In genomic region chr11:120964195-120965157, GRCm38 (mm10) we compare ENCODE assay signal across 17 mouse cellular contexts. TPM values are rescaled to one million over a fixed set of nuclear protein-coding genes. Genes with fewer than 3 reads are reported as not detected.
DNase-seq lines count a peak whose midpoint lies in the region; ATAC-seq and TF ChIP-seq lines count a peak whose summit lies in the region.
"Had no signal": no experiment of that assay in that cellular context is flagged by ENCODE, and none has a peak within 500 bp of the region (broad histone marks: within the 10 kb centered on the region; RNA-seq: fewer than 3 reads in every experiment).

No protein-coding gene starts in this region.

- no peak for TF ChIP-seq EP300 in stomach, postnatal 0 days (optimal IDR thresholded peaks at IDR 0.05)

- DNase-seq in heart, postnatal 25 days (ENCODE audit: low spot score) = no peak
- peak; percentile 47 for DNase-seq in left cerebral cortex, postnatal 4 days
- DNase-seq in left cerebral cortex, adult 8-10 months (ENCODE audit: low spot score in 2 of 2) = no peak
- DNase-seq in stomach, postnatal 0 days (ENCODE audit: low spot score) = no peak
- peak; percentile 64 for DNase-seq in retina, postnatal 1 day
- no peak for DNase-seq in ovary, postnatal 14 days (ENCODE audit: low spot score)
- DNase-seq: B cell, adult 2 months; embryo, embryonic 11 days; kidney, adult 2 months; right cerebral cortex, postnatal 14 days; thymus, postnatal 14 days had no signal

- no peak overlapping the region for H3K4me3 ChIP-seq in heart, embryonic 12.5 days
- H3K4me3 ChIP-seq in stomach, embryonic 16.5 days (replicated peaks; ENCODE audit: low read length) = no peak overlapping the region
- no peak overlapping the region for H3K4me3 ChIP-seq in stomach, postnatal 0 days (ENCODE audit: low read depth, low read length)
- H3K4me3 ChIP-seq: forebrain, embryonic 13.5 days; liver, embryonic 15.5 days; midbrain, embryonic 15.5 days; stomach, embryonic 15.5 days had no signal

- no peaks in the 10 kb centered on the region for H3K9me3 ChIP-seq in heart, embryonic 12.5 days (replicated peaks)
- no peaks in the 10 kb centered on the region for H3K9me3 ChIP-seq in stomach, embryonic 16.5 days (replicated peaks; ENCODE audit: control insufficient read depth, low read length)
- H3K9me3 ChIP-seq in stomach, postnatal 0 days (ENCODE audit: control insufficient read depth, low read length) = no peaks in the 10 kb centered on the region
- H3K9me3 ChIP-seq: forebrain, embryonic 13.5 days; liver, embryonic 15.5 days; midbrain, embryonic 15.5 days; stomach, embryonic 15.5 days had no signal

- peaks cover 98% of the 10 kb centered on the region for H3K36me3 ChIP-seq in heart, embryonic 12.5 days
- peaks cover 37% of the 10 kb centered on the region for H3K36me3 ChIP-seq in stomach, embryonic 16.5 days (ENCODE audit: control insufficient read depth, insufficient read depth, low read length)
- peaks cover 55% of the 10 kb centered on the region for H3K36me3 ChIP-seq in stomach, postnatal 0 days (ENCODE audit: control insufficient read depth, insufficient read depth, low read length)

- H3K27me3 ChIP-seq in heart, embryonic 12.5 days (replicated peaks) = no peaks in the 10 kb centered on the region
- H3K27me3 ChIP-seq in stomach, embryonic 16.5 days (ENCODE audit: control insufficient read depth, insufficient read depth, low read length) = no peaks in the 10 kb centered on the region
- H3K27me3 ChIP-seq in stomach, postnatal 0 days (ENCODE audit: control insufficient read depth, insufficient read depth, low read length) = no peaks in the 10 kb centered on the region
- H3K27me3 ChIP-seq: forebrain, embryonic 13.5 days; liver, embryonic 15.5 days; midbrain, embryonic 15.5 days; stomach, embryonic 15.5 days had no signal

- H3K9ac ChIP-seq in heart, embryonic 12.5 days = 0 out of 2 replicates have a peak overlapping the region, but pooled peaks have one; percentile 8
- H3K9ac ChIP-seq in stomach, embryonic 16.5 days (ENCODE audit: low read length) = no peak overlapping the region
- no peak overlapping the region for H3K9ac ChIP-seq in stomach, postnatal 0 days (ENCODE audit: low read length)
- H3K9ac ChIP-seq: forebrain, embryonic 13.5 days; liver, embryonic 15.5 days; midbrain, embryonic 15.5 days; stomach, embryonic 15.5 days had no signal

- no peak for TF ChIP-seq CTCF in stomach, postnatal 0 days (IDR thresholded peaks at IDR 0.05; ENCODE audit: low read depth)

- intact Hi-C loops in heart, postnatal 25 days (cut with DNase I) = no loop called here
- intact Hi-C loops in left cerebral cortex, postnatal 4 days (cut with DNase I) = no loop called here

- WGBS in heart, embryonic 12.5 days = 81% methylated on average over 10 of the region's 10 CpGs
- WGBS in stomach, embryonic 16.5 days = 77% methylated on average over 10 of the region's 10 CpGs
- 75% methylated on average over 10 of the region's 10 CpGs for WGBS in stomach, postnatal 0 days

- H3K27ac ChIP-seq in heart, embryonic 12.5 days (ENCODE audit: poor library complexity, severe bottlenecking) = no peak overlapping the region
- H3K27ac ChIP-seq in stomach, embryonic 16.5 days (ENCODE audit: low read length) = no peak overlapping the region
- H3K27ac ChIP-seq in stomach, postnatal 0 days (replicated peaks) = no peak overlapping the region
- H3K27ac ChIP-seq: forebrain, embryonic 13.5 days; liver, embryonic 15.5 days; midbrain, embryonic 15.5 days; stomach, embryonic 15.5 days had no signal

- ATAC-seq in heart, embryonic 12.5 days (ENCODE audit: insufficient number of reproducible peaks, low FRiP score) = no peak
- peak; percentile 28; the same call in 1 of the 2 replicates for ATAC-seq in stomach, embryonic 16.5 days (ENCODE audit: insufficient read depth, low FRiP score)
- ATAC-seq in stomach, postnatal 0 days (ENCODE audit: low FRiP score, low TSS enrichment) = no peak
- ATAC-seq: forebrain, embryonic 13.5 days; midbrain, embryonic 15.5 days had no signal

- peaks cover 52% of the 10 kb centered on the region for H3K4me1 ChIP-seq in heart, embryonic 12.5 days (replicated peaks)
- H3K4me1 ChIP-seq in stomach, embryonic 16.5 days (ENCODE audit: control insufficient read depth, insufficient read depth, low read length) = no peaks in the 10 kb centered on the region
- no peaks in the 10 kb centered on the region for H3K4me1 ChIP-seq in stomach, postnatal 0 days (replicated peaks; ENCODE audit: control insufficient read depth, insufficient read depth)
- H3K4me1 ChIP-seq: midbrain, embryonic 15.5 days had no signal

- no peak overlapping the region for H3K4me2 ChIP-seq in heart, embryonic 12.5 days
- no peak overlapping the region for H3K4me2 ChIP-seq in stomach, embryonic 16.5 days (ENCODE audit: low read depth, low read length)
- no peak overlapping the region for H3K4me2 ChIP-seq in stomach, postnatal 0 days (replicated peaks; ENCODE audit: low read depth)
- H3K4me2 ChIP-seq: forebrain, embryonic 13.5 days; liver, embryonic 15.5 days; midbrain, embryonic 15.5 days; stomach, embryonic 15.5 days had no signal

RNA-seq across cellular contexts. Expression of gene Slc16a3, which starts 16.2 kb away (rescaled TPM):
- 289 and 290 TPM in 2 replicates for polyA plus RNA-seq in heart, embryonic 12.5 days (2016; fragmentation: Nextera tagmentation; extraction: Ambion mirVana)
- 1 to 10 TPM in 1 of 2 experiments, under 1 TPM in 1; 0.87 to 2.1 TPM for total RNA-seq in heart, postnatal 25 days (2021)
- 1 to 10 TPM; 1.4 to 3.6 TPM for total RNA-seq in left cerebral cortex, postnatal 4 days (2021)
- total RNA-seq in left cerebral cortex, adult 8-10 months (2022) = 1 to 10 TPM; 3.9 to 9.3 (median 7.8) TPM
- polyA plus RNA-seq in stomach, embryonic 16.5 days (2015; fragmentation: Nextera tagmentation; extraction: Ambion mirVana) = 53.5 and 64.3 TPM in 2 replicates
- 7.2 and 10.0 TPM in 2 replicates for polyA plus RNA-seq in stomach, postnatal 0 days (2015; fragmentation: Nextera tagmentation; extraction: Ambion mirVana)

RNA-seq across cellular contexts. Expression of gene Csnk1d, which starts 26.7 kb away (rescaled TPM):
- polyA plus RNA-seq in heart, embryonic 12.5 days (2016; fragmentation: Nextera tagmentation; extraction: Ambion mirVana) = 94.7 and 95.4 TPM in 2 replicates
- total RNA-seq in heart, postnatal 25 days (2021) = 10 to 100 TPM; 50.7 to 56.5 TPM
- 100 to 1,000 TPM; 137 to 141 TPM for total RNA-seq in left cerebral cortex, postnatal 4 days (2021)
- 100 to 1,000 TPM; 112 to 116 (median 113) TPM for total RNA-seq in left cerebral cortex, adult 8-10 months (2022)
- 104 and 114 TPM in 2 replicates for polyA plus RNA-seq in stomach, embryonic 16.5 days (2015; fragmentation: Nextera tagmentation; extraction: Ambion mirVana)
- 60.7 and 63.8 TPM in 2 replicates for polyA plus RNA-seq in stomach, postnatal 0 days (2015; fragmentation: Nextera tagmentation; extraction: Ambion mirVana)

RNA-seq across cellular contexts. Expression of gene Ccdc57, which starts 31.8 kb away (rescaled TPM):
- polyA plus RNA-seq in heart, embryonic 12.5 days (2016; fragmentation: Nextera tagmentation; extraction: Ambion mirVana) = 4.7 and 4.9 TPM in 2 replicates
- total RNA-seq in heart, postnatal 25 days (2021) = 1 to 10 TPM; 1.2 to 1.3 TPM
- total RNA-seq in left cerebral cortex, postnatal 4 days (2021) = 10 to 100 TPM; 11.7 to 13.7 TPM
- 1 to 10 TPM; 8.4 to 9.8 (median 9.0) TPM for total RNA-seq in left cerebral cortex, adult 8-10 months (2022)
- polyA plus RNA-seq in stomach, embryonic 16.5 days (2015; fragmentation: Nextera tagmentation; extraction: Ambion mirVana) = 5.2 and 5.3 TPM in 2 replicates
- polyA plus RNA-seq in stomach, postnatal 0 days (2015; fragmentation: Nextera tagmentation; extraction: Ambion mirVana) = 1.1 and 1.4 TPM in 2 replicates

Comparison
In these comparisons a context has a peak if more than half of its experiments do, and no peak if none do; other contexts are left out.
1. DNase-seq: peak in left cerebral cortex, postnatal 4 days (single experiment) and retina, postnatal 1 day (single experiment); none in heart, postnatal 25 days (single experiment), left cerebral cortex, adult 8-10 months (0 of 2), stomach, postnatal 0 days (single experiment) and ovary, postnatal 14 days (single experiment).
2. RNA of gene Ccdc57, which starts 31.8 kb away (total RNA-seq): 11.7 to 13.7 TPM in left cerebral cortex, postnatal 4 days and 8.4 to 9.8 TPM in left cerebral cortex, adult 8-10 months; 1.2 to 1.3 TPM in heart, postnatal 25 days; every median in the first group is over 4 times any median in the second.